In the genomic region with DNA sequence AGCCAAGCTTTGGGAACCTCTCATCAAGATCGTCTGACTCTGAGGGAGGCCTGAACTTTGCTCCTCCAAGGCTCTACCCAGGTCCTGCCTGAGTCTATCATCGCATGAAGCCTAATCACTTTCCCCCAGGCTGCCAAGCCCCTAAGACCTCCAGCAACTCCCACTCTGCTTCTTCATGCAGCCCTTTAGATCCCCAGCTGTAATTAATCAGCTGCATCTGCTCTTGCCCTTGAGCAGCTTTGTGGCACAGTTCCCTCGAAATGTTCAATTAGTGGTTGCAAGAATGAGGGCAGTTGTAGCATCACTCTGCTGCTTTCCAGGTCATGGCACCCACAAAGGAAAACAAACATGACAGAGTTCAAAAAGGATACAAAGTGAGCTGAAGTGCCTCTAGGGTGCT, we compare ENCODE assay signal across 17 mouse cellular contexts.
DNase-seq lines count a peak whose midpoint lies in the region; ATAC-seq and TF ChIP-seq lines count a peak whose summit lies in the region.
"Had no signal": no experiment of that assay in that cellular context is flagged by ENCODE, and none has a peak within 500 bp of the region (broad histone marks: within the 10 kb centered on the region; RNA-seq: fewer than 3 reads in every experiment).

No protein-coding gene starts in this region.

- H3K36me3 ChIP-seq in forebrain, postnatal 0 days (ENCODE audit: insufficient read depth): peaks cover 46% of the 10 kb centered on the region
- H3K36me3 ChIP-seq in forebrain, embryonic 12.5 days (replicated peaks): peaks cover 19% of the 10 kb centered on the region; the same call in 1 of the 2 replicates
- no peaks in the 10 kb centered on the region for H3K36me3 ChIP-seq in embryonic facial prominence, embryonic 14.5 days (ENCODE audit: control insufficient read depth, insufficient read depth, low read length)
- H3K36me3 ChIP-seq in liver, embryonic 16.5 days (ENCODE audit: control insufficient read depth, insufficient read depth): no peaks in the 10 kb centered on the region

- WGBS in forebrain, postnatal 0 days: 21% methylated on average over 3 of the region's 3 CpGs
- 31% methylated on average over 3 of the region's 3 CpGs for WGBS in forebrain, embryonic 12.5 days
- WGBS in embryonic facial prominence, embryonic 14.5 days: 19% methylated on average over 3 of the region's 3 CpGs
- 27% methylated on average over 3 of the region's 3 CpGs for WGBS in liver, embryonic 16.5 days (ENCODE audit: insufficient replicate concordance)

- TF ChIP-seq CTCF in forebrain, postnatal 0 days (IDR thresholded peaks at IDR 0.05; ENCODE audit: low read depth): no peak

- H3K9me3 ChIP-seq in forebrain, postnatal 0 days (ENCODE audit: low read length): no peaks in the 10 kb centered on the region
- H3K9me3 ChIP-seq in forebrain, embryonic 12.5 days: no peaks in the 10 kb centered on the region
- H3K9me3 ChIP-seq in embryonic facial prominence, embryonic 14.5 days (ENCODE audit: control insufficient read depth, low read length): no peaks in the 10 kb centered on the region
- no peaks in the 10 kb centered on the region for H3K9me3 ChIP-seq in liver, embryonic 16.5 days (replicated peaks; ENCODE audit: control insufficient read depth, low read length)
- H3K9me3 ChIP-seq: midbrain, embryonic 15.5 days had no signal

- H3K4me1 ChIP-seq in forebrain, postnatal 0 days (ENCODE audit: insufficient read depth): no peaks in the 10 kb centered on the region
- no peaks in the 10 kb centered on the region for H3K4me1 ChIP-seq in forebrain, embryonic 12.5 days
- H3K4me1 ChIP-seq in embryonic facial prominence, embryonic 14.5 days (ENCODE audit: control insufficient read depth, insufficient read depth, low read length): no peaks in the 10 kb centered on the region
- peaks cover 16% of the 10 kb centered on the region for H3K4me1 ChIP-seq in liver, embryonic 16.5 days (ENCODE audit: control insufficient read depth, low read depth, low read length)
- H3K4me1 ChIP-seq: midbrain, embryonic 15.5 days had no signal

- H3K4me2 ChIP-seq in forebrain, postnatal 0 days (ENCODE audit: low read depth): no peak overlapping the region
- no peak overlapping the region for H3K4me2 ChIP-seq in forebrain, embryonic 12.5 days
- H3K4me2 ChIP-seq in embryonic facial prominence, embryonic 14.5 days (ENCODE audit: low read depth, low read length): no peak overlapping the region
- H3K4me2 ChIP-seq in liver, embryonic 16.5 days (ENCODE audit: low read depth, low read length): no peak overlapping the region
- H3K4me2 ChIP-seq: midbrain, embryonic 15.5 days had no signal

- H3K27me3 ChIP-seq in forebrain, postnatal 0 days (ENCODE audit: insufficient read depth, low read length): no peaks in the 10 kb centered on the region
- no peaks in the 10 kb centered on the region for H3K27me3 ChIP-seq in forebrain, embryonic 12.5 days
- H3K27me3 ChIP-seq in embryonic facial prominence, embryonic 14.5 days (replicated peaks; ENCODE audit: control insufficient read depth, insufficient read depth, low read length): no peaks in the 10 kb centered on the region
- H3K27me3 ChIP-seq in liver, embryonic 16.5 days (ENCODE audit: control insufficient read depth, insufficient read depth, low read depth, low read length): no peaks in the 10 kb centered on the region
- H3K27me3 ChIP-seq: midbrain, embryonic 15.5 days had no signal

- H3K4me3 ChIP-seq in forebrain, postnatal 0 days (ENCODE audit: low read depth, low read length): no peak overlapping the region
- H3K4me3 ChIP-seq in forebrain, embryonic 12.5 days (replicated peaks): no peak overlapping the region
- H3K4me3 ChIP-seq in embryonic facial prominence, embryonic 14.5 days (ENCODE audit: low read depth, low read length): no peak overlapping the region
- no peak overlapping the region for H3K4me3 ChIP-seq in liver, embryonic 16.5 days (ENCODE audit: low read depth, low read length)
- H3K4me3 ChIP-seq: erythroblast, embryonic 14.5 days; midbrain, embryonic 15.5 days had no signal

- no peak overlapping the region for H3K27ac ChIP-seq in forebrain, postnatal 0 days (ENCODE audit: low read depth, low read length)
- H3K27ac ChIP-seq in forebrain, embryonic 12.5 days: no peak overlapping the region
- H3K27ac ChIP-seq in embryonic facial prominence, embryonic 14.5 days (replicated peaks; ENCODE audit: low read depth, low read length): no peak overlapping the region
- no peak overlapping the region for H3K27ac ChIP-seq in liver, embryonic 16.5 days (ENCODE audit: low read length)
- H3K27ac ChIP-seq: midbrain, embryonic 15.5 days; stomach, postnatal 0 days had no signal

- H3K9ac ChIP-seq in forebrain, postnatal 0 days: no peak overlapping the region
- H3K9ac ChIP-seq in forebrain, embryonic 12.5 days: no peak overlapping the region
- H3K9ac ChIP-seq in embryonic facial prominence, embryonic 14.5 days (ENCODE audit: low read depth, low read length): no peak overlapping the region
- H3K9ac ChIP-seq in liver, embryonic 16.5 days (ENCODE audit: low read depth, low read length): no peak overlapping the region
- H3K9ac ChIP-seq: midbrain, embryonic 15.5 days had no signal

- no peak for DNase-seq in forebrain, postnatal 0 days
- DNase-seq in NIH3T3 (ENCODE audit: low read depth): peak; percentile 9
- peak; percentile 66 for DNase-seq in embryonic facial prominence, embryonic 14.5 days (ENCODE audit: low spot score)
- DNase-seq in adipocyte (ENCODE audit: low spot score): no peak
- no peak for DNase-seq in layer of hippocampus, adult 11-12 months (ENCODE audit: low spot score)
- DNase-seq: B cell, adult 2 months; cerebellum, adult 11 months; cerebellum, postnatal 36 days; heart, postnatal 36 days; kidney, postnatal 4 days; lung, postnatal 4 days had no signal

- 0 out of 2 replicates have a peak, but pooled peaks have one; percentile 11 for ATAC-seq in forebrain, postnatal 0 days
- ATAC-seq in forebrain, embryonic 12.5 days (ENCODE audit: low FRiP score): no peak
- peak; percentile 85; the same call in 1 of the 2 replicates for ATAC-seq in embryonic facial prominence, embryonic 14.5 days (ENCODE audit: low read depth)
- ATAC-seq in liver, embryonic 16.5 days (ENCODE audit: low read depth): peak; percentile 35
- no peak for ATAC-seq in activated CD4-positive, CD25-positive, alpha-beta regulatory T cell, adult 4 months
- ATAC-seq: midbrain, embryonic 15.5 days had no signal

Comparison
In these comparisons a context has a peak if more than half of its experiments do, and no peak if none do; other contexts are left out.
1. ATAC-seq: peak in forebrain, postnatal 0 days (single experiment), embryonic facial prominence, embryonic 14.5 days (single experiment) and liver, embryonic 16.5 days (single experiment); none in forebrain, embryonic 12.5 days (single experiment) and activated CD4-positive, CD25-positive, alpha-beta regulatory T cell, adult 4 months (single experiment).
2. DNase-seq: peak in NIH3T3 (single experiment) and embryonic facial prominence, embryonic 14.5 days (single experiment); none in forebrain, postnatal 0 days (single experiment), adipocyte (single experiment) and layer of hippocampus, adult 11-12 months (single experiment).